Mouse (Mus musculus): ENCODE data around the gene Entpd5. TPM values are rescaled to one million over a fixed set of nuclear protein-coding genes. Genes with fewer than 3 reads are reported as not detected.

Gene Entpd5
- polyA plus RNA-seq, 1 experiment = 12.7 TPM

- peaks cover 3% of the 10 kb centered on the region; the same call in 1 of the 2 replicates for H3K4me1 ChIP-seq (ENCODE audit: control insufficient read depth, insufficient read depth, low read length)
- H3K4me3 ChIP-seq (ENCODE audit: control insufficient read depth, low read depth, low read length) = peak overlapping the region; percentile 92
- peak overlapping the region; percentile 86 for H3K27ac ChIP-seq (ENCODE audit: control insufficient read depth, insufficient read depth, low read depth, low read length)
- peaks cover 2% of the 10 kb centered on the region for H3K36me3 ChIP-seq (ENCODE audit: control insufficient read depth, insufficient read depth, low read length)
- H3K27me3 ChIP-seq (ENCODE audit: control insufficient read depth, insufficient read depth, low read length) = no peaks in the 10 kb centered on the region
- no peak for TF ChIP-seq CTCF (IDR thresholded peaks at IDR 0.05; ENCODE audit: control insufficient read depth, insufficient read depth, insufficient replicate concordance, low read depth, low read length)
- TF ChIP-seq POLR2A (IDR thresholded peaks at IDR 0.05; ENCODE audit: control insufficient read depth, low read depth, low read length) = no peak
Observed at GRCm38 (mm10) chr12:84407874-84408818, 683 bp downstream of the Entpd5 start.

GRCm38 (mm10) chr12:84407259-84407658 lies 1.6 kb downstream of the Entpd5 start:
- no peak overlapping the region for H3K27ac ChIP-seq (ENCODE audit: control insufficient read depth, insufficient read depth, low read depth, low read length)
- peaks cover 2% of the 10 kb centered on the region for H3K36me3 ChIP-seq (ENCODE audit: control insufficient read depth, insufficient read depth, low read length)
- H3K27me3 ChIP-seq (ENCODE audit: control insufficient read depth, insufficient read depth, low read length) = no peaks in the 10 kb centered on the region
- TF ChIP-seq CTCF (IDR thresholded peaks at IDR 0.05; ENCODE audit: control insufficient read depth, insufficient read depth, insufficient replicate concordance, low read depth, low read length) (no peak), POLR2A (IDR thresholded peaks at IDR 0.05; ENCODE audit: control insufficient read depth, low read depth, low read length) (no peak)
- H3K4me3 ChIP-seq (ENCODE audit: control insufficient read depth, low read depth, low read length) = peak overlapping the region; percentile 62
- H3K4me1 ChIP-seq (ENCODE audit: control insufficient read depth, insufficient read depth, low read length) = peaks cover 3% of the 10 kb centered on the region; the same call in 1 of the 2 replicates

DNA sequence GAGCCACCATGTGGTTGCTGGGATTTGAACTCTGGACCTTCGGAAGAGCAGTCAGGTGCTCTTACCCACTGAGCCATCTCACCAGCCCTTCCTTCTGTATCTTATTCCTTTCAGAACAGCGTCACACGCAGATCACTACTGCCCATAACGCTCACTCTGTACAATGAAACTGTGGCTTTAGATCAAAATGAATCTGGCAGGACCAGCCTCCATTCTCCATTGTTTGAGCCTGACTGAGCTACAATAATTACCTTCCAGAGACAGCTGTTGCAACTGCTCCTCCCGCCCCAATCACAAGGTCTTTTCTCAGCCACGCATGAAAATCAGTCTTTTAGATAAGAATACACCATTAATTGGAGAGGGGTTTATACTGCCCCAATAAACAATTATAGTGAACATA lies 4.3 kb downstream of the Entpd5 start:
- Histone ChIP-seq H3K27me3 (ENCODE audit: control insufficient read depth, insufficient read depth, low read length) (no peaks in the 10 kb centered on the region), H3K4me1 (ENCODE audit: control insufficient read depth, insufficient read depth, low read length) (peaks cover 3% of the 10 kb centered on the region; the same call in 1 of the 2 replicates), H3K36me3 (ENCODE audit: control insufficient read depth, insufficient read depth, low read length) (peaks cover 2% of the 10 kb centered on the region), H3K27ac (ENCODE audit: control insufficient read depth, insufficient read depth, low read depth, low read length) (no peak overlapping the region), H3K4me3 (ENCODE audit: control insufficient read depth, low read depth, low read length) (no peak overlapping the region)
- TF ChIP-seq CTCF (IDR thresholded peaks at IDR 0.05; ENCODE audit: control insufficient read depth, insufficient read depth, insufficient replicate concordance, low read depth, low read length) = no peak
- TF ChIP-seq POLR2A (IDR thresholded peaks at IDR 0.05; ENCODE audit: control insufficient read depth, low read depth, low read length) = no peak

GRCm38 (mm10) chr12:84402923-84403322 lies 5.9 kb downstream of the Entpd5 start:
- H3K4me1 ChIP-seq (ENCODE audit: control insufficient read depth, insufficient read depth, low read length) = peaks cover 3% of the 10 kb centered on the region; the same call in 1 of the 2 replicates
- no peak overlapping the region for H3K27ac ChIP-seq (ENCODE audit: control insufficient read depth, insufficient read depth, low read depth, low read length)
- H3K27me3 ChIP-seq (ENCODE audit: control insufficient read depth, insufficient read depth, low read length) = no peaks in the 10 kb centered on the region
- no peak overlapping the region for H3K4me3 ChIP-seq (ENCODE audit: control insufficient read depth, low read depth, low read length)
- H3K36me3 ChIP-seq (ENCODE audit: control insufficient read depth, insufficient read depth, low read length) = no peaks in the 10 kb centered on the region
- TF ChIP-seq CTCF (IDR thresholded peaks at IDR 0.05; ENCODE audit: control insufficient read depth, insufficient read depth, insufficient replicate concordance, low read depth, low read length) (no peak), POLR2A (IDR thresholded peaks at IDR 0.05; ENCODE audit: control insufficient read depth, low read depth, low read length) (no peak)

DNA sequence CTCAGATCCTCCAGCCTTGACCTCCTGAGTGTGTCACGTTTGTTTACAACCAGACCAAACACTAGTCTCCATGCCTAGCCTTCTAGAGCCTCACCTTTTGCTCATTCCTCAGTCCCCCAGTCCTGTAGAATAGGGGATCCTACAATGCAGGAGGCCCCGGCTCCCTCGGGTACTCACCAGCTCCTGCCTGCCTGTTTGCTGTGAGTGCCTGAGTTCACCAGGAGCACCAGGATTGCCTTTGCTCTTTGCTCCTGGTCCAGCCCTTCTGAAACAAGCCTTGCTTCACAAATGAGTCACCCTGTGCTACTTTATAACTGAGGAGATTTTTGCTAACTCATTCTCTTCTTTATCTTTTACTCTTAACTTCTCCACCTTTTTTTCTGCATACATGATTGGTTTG lies 8.2 kb downstream of the Entpd5 start:
- H3K27me3 ChIP-seq (ENCODE audit: control insufficient read depth, insufficient read depth, low read length) = no peaks in the 10 kb centered on the region
- no peaks in the 10 kb centered on the region for H3K36me3 ChIP-seq (ENCODE audit: control insufficient read depth, insufficient read depth, low read length)
- peak overlapping the region; percentile 50 for H3K27ac ChIP-seq (ENCODE audit: control insufficient read depth, insufficient read depth, low read depth, low read length)
- TF ChIP-seq CTCF (IDR thresholded peaks at IDR 0.05; ENCODE audit: control insufficient read depth, insufficient read depth, insufficient replicate concordance, low read depth, low read length) (no peak), POLR2A (IDR thresholded peaks at IDR 0.05; ENCODE audit: control insufficient read depth, low read depth, low read length) (no peak)
- H3K4me3 ChIP-seq (ENCODE audit: control insufficient read depth, low read depth, low read length) = no peak overlapping the region
- H3K4me1 ChIP-seq (ENCODE audit: control insufficient read depth, insufficient read depth, low read length) = no peaks in the 10 kb centered on the region

GRCm38 (mm10) chr12:84400068-84400467 lies 8.8 kb downstream of the Entpd5 start:
- Histone ChIP-seq H3K36me3 (ENCODE audit: control insufficient read depth, insufficient read depth, low read length) (no peaks in the 10 kb centered on the region), H3K4me1 (ENCODE audit: control insufficient read depth, insufficient read depth, low read length) (no peaks in the 10 kb centered on the region), H3K4me3 (ENCODE audit: control insufficient read depth, low read depth, low read length) (no peak overlapping the region), H3K27ac (ENCODE audit: control insufficient read depth, insufficient read depth, low read depth, low read length) (peak overlapping the region; percentile 69), H3K27me3 (ENCODE audit: control insufficient read depth, insufficient read depth, low read length) (no peaks in the 10 kb centered on the region)
- TF ChIP-seq POLR2A (IDR thresholded peaks at IDR 0.05; ENCODE audit: control insufficient read depth, low read depth, low read length) (no peak), CTCF (IDR thresholded peaks at IDR 0.05; ENCODE audit: control insufficient read depth, insufficient read depth, insufficient replicate concordance, low read depth, low read length) (no peak)

GRCm38 (mm10) chr12:84399663-84400062 lies 9.2 kb downstream of the Entpd5 start:
- H3K27me3 ChIP-seq (ENCODE audit: control insufficient read depth, insufficient read depth, low read length) = no peaks in the 10 kb centered on the region
- no peaks in the 10 kb centered on the region for H3K36me3 ChIP-seq (ENCODE audit: control insufficient read depth, insufficient read depth, low read length)
- TF ChIP-seq POLR2A (IDR thresholded peaks at IDR 0.05; ENCODE audit: control insufficient read depth, low read depth, low read length) = no peak
- no peak for TF ChIP-seq CTCF (IDR thresholded peaks at IDR 0.05; ENCODE audit: control insufficient read depth, insufficient read depth, insufficient replicate concordance, low read depth, low read length)
- peak overlapping the region; percentile 69 for H3K27ac ChIP-seq (ENCODE audit: control insufficient read depth, insufficient read depth, low read depth, low read length)
- no peak overlapping the region for H3K4me3 ChIP-seq (ENCODE audit: control insufficient read depth, low read depth, low read length)
- H3K4me1 ChIP-seq (ENCODE audit: control insufficient read depth, insufficient read depth, low read length) = no peaks in the 10 kb centered on the region

Data from testis, adult 2 months (tissue).